Mouse (Mus musculus) olfactory bulb, adult 2 months (tissue): ENCODE results near the gene Arhgap35. TPM values are rescaled to one million over a fixed set of nuclear protein-coding genes. Genes with fewer than 3 reads are reported as not detected.

ENCODE experiments used
- H3K27ac ChIP-seq: fragments of 200-500 bp; 2 replicates; pipeline ENCODE4 v1.5.1; 2012; ENCODE audit warnings: low read depth, low read length; ENCODE audit not compliant: insufficient read depth
- H3K4me1 ChIP-seq: fragments of 200-500 bp; 2 replicates; pipeline ENCODE4 v1.6.1; 2012; ENCODE audit warnings: low read length; ENCODE audit not compliant: control insufficient read depth, insufficient read depth
- H3K4me3 ChIP-seq: fragments of 200-500 bp; 2 replicates; pipeline ENCODE4 v1.5.1; 2012; ENCODE audit warnings: mild to moderate bottlenecking, low read depth, low read length, moderate library complexity; ENCODE audit not compliant: insufficient read depth
- CTCF ChIP-seq: fragments of 200-500 bp; IDR thresholded peaks from 2 replicates; pipeline ENCODE4 v1.5.1; 2012; ENCODE audit warnings: low read depth, mild to moderate bottlenecking, low read length, moderate library complexity; ENCODE audit not compliant: insufficient read depth
- POLR2A ChIP-seq: fragments of 200-500 bp; IDR thresholded peaks from 2 replicates; pipeline ENCODE4 v1.6.1; 2012; ENCODE audit warnings: mild to moderate bottlenecking, low read depth, low read length, moderate library complexity; ENCODE audit not compliant: insufficient read depth
- WGBS: fragments of 180-500 bp; shearing (Covaris S2); methylation state at CpG from one replicate; pipeline ENCODE4 v1.1.7; 2018; 5-methylcytosine and 5-hydroxymethylcytosine counted together
- polyA plus RNA-seq: library from polyadenylated mRNA; stranded (reverse); fragments of >200 nt; gene quantifications from 2 replicates; pipeline ENCODE4 v1.2.4, GENCODE M21; 2012; ENCODE audit warnings: low replicate concordance; ENCODE audit not compliant: missing spikeins, insufficient read depth, insufficient read length

Arhgap35 gene
- polyA plus RNA-seq, 1 experiment, result not detected

- 19% methylated on average over 3 of the region's 3 CpGs for WGBS
- no peak overlapping the region for H3K27ac ChIP-seq
- no peaks in the 10 kb centered on the region for H3K4me1 ChIP-seq
- no peak overlapping the region for H3K4me3 ChIP-seq
- TF ChIP-seq POLR2A (no peak), CTCF (0 out of 2 replicates have a peak, but pooled peaks have one; percentile 28)
Measured at GRCm38 (mm10) chr7:16507284-16507683, 107.5 kb downstream of the Arhgap35 start.

GRCm38 (mm10) chr7:16505226-16505593 is 109.6 kb downstream of the Arhgap35 start:
- TF ChIP-seq CTCF (no peak), POLR2A (no peak)
- Histone ChIP-seq H3K27ac (no peak overlapping the region), H3K4me3 (no peak overlapping the region), H3K4me1 (no peaks in the 10 kb centered on the region)
- WGBS, result 90% methylated on average over 3 of the region's 3 CpGs

GRCm38 (mm10) chr7:16504573-16505225 is 110.1 kb downstream of the Arhgap35 start:
- Histone ChIP-seq H3K4me3 (no peak overlapping the region), H3K4me1 (no peaks in the 10 kb centered on the region), H3K27ac (no peak overlapping the region)
- TF ChIP-seq CTCF (no peak), POLR2A (no peak)
- WGBS, result 28% methylated on average over 2 of the region's 2 CpGs

GRCm38 (mm10) chr7:16501571-16501970 is 113.2 kb downstream of the Arhgap35 start:
- H3K27ac ChIP-seq, result no peak overlapping the region
- WGBS, result 94% methylated on average over 4 of the region's 4 CpGs
- H3K4me3 ChIP-seq, result no peak overlapping the region
- TF ChIP-seq POLR2A, result no peak
- no peak for TF ChIP-seq CTCF
- no peaks in the 10 kb centered on the region for H3K4me1 ChIP-seq

- 71% methylated on average over 6 of the region's 6 CpGs for WGBS
- Histone ChIP-seq H3K4me1 (no peaks in the 10 kb centered on the region), H3K4me3 (no peak overlapping the region), H3K27ac (no peak overlapping the region)
- TF ChIP-seq POLR2A (no peak), CTCF (no peak)
Measured at GRCm38 (mm10) chr7:16499671-16500104, 115.1 kb downstream of the Arhgap35 start.

GRCm38 (mm10) chr7:16496260-16496659 is 118.5 kb downstream of the Arhgap35 start:
- no peak overlapping the region for H3K27ac ChIP-seq
- no peaks in the 10 kb centered on the region for H3K4me1 ChIP-seq
- TF ChIP-seq CTCF (no peak), POLR2A (no peak)
- H3K4me3 ChIP-seq, result no peak overlapping the region
- 97% methylated on average over 3 of the region's 3 CpGs for WGBS

GRCm38 (mm10) chr7:16493361-16493760 is 121.4 kb downstream of the Arhgap35 start:
- no peak overlapping the region for H3K27ac ChIP-seq
- WGBS, result 45% methylated on average over 2 of the region's 2 CpGs
- no peak overlapping the region for H3K4me3 ChIP-seq
- H3K4me1 ChIP-seq, result no peaks in the 10 kb centered on the region
- TF ChIP-seq CTCF (0 out of 2 replicates have a peak, but pooled peaks have one; percentile 18), POLR2A (no peak)

GRCm38 (mm10) chr7:16492211-16492610 is 122.6 kb downstream of the Arhgap35 start:
- TF ChIP-seq CTCF (no peak), POLR2A (no peak)
- 57% methylated on average over 3 of the region's 3 CpGs for WGBS
- H3K27ac ChIP-seq, result no peak overlapping the region
- no peak overlapping the region for H3K4me3 ChIP-seq
- H3K4me1 ChIP-seq, result no peaks in the 10 kb centered on the region

- Histone ChIP-seq H3K4me3 (no peak overlapping the region), H3K27ac (no peak overlapping the region), H3K4me1 (no peaks in the 10 kb centered on the region)
- WGBS, result 39% methylated on average over 3 of the region's 3 CpGs
- peak; percentile 85 for TF ChIP-seq CTCF
- no peak for TF ChIP-seq POLR2A
Measured at GRCm38 (mm10) chr7:16491759-16492158, 123.0 kb downstream of the Arhgap35 start.
